Mouse (Mus musculus) layer of hippocampus, adult 2 months (tissue): ENCODE data around the gene Cabcoco1. TPM values are rescaled to one million over a fixed set of nuclear protein-coding genes. Genes with fewer than 3 reads are reported as not detected.

Experiments used
- DNase-seq, 2 experiments: peaks; one replicate each; pipeline ENCODE4 v3.0.0; 2022; ENCODE audit warnings: low spot score in 2 of 2
- H3K27ac ChIP-seq: fragments of 200-600 bp; 2 replicates; pipeline ENCODE4 v1.8.1; 2022
- H3K4me3 ChIP-seq: fragments of 200-600 bp; 2 replicates; pipeline ENCODE4 v1.8.1; 2022; ENCODE audit warnings: mild to moderate bottlenecking
- CTCF ChIP-seq: fragments of 200-600 bp; conservative IDR thresholded peaks from 2 replicates; pipeline ENCODE4 v1.8.1; 2022; ENCODE audit warnings: antibody characterized with exemption, mild to moderate bottlenecking, moderate library complexity
- total RNA-seq, 2 experiments: library from RNA; stranded (reverse); gene quantifications; 2 replicates each; pipeline ENCODE4 v1.2.3; 2021

Gene Cabcoco1
- total RNA-seq, 2 experiments from 2014 or later: 2.0 to 2.8 TPM

DNA sequence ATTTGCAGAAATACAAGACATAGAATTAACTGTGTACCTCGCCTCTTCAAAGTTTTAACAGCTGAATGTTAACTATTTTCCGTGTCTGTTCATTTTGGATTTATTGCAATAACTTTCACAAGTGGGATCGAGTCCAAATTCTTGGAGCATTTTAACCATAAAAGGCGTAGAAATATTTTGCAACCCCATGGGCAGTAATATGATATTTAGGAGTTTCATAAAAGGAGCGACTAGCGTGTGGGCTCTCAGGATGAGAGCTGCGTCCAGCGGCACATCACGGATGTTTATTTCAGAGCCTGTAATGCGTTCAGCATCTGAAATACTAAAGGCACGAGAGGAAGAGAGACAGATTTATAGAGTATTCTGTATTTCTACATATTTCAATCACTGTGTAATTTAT lies 50.1 kb downstream of the Cabcoco1 start:
- no peak for DNase-seq
- H3K27ac ChIP-seq: no peak overlapping the region
- no peak for TF ChIP-seq CTCF
- no peak overlapping the region for H3K4me3 ChIP-seq

DNA sequence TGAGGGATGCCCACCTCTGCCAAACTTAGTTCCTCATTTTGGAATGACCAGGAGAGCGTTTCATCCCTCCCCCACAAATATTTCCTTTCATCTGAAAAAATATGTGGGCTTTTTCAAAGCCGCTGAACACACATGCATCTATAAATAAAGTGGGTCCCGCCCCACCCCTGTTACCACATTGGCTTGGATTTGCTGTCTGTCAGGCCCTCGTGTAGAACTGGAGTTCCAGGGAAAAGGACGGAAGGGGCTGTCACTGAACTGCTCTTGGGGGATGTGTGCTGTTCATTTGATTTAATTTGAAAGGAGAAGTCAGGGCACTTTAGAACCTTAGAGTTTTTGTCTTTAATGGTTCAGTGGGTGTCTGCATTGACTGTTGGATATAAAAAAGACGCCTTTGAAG lies 50.9 kb downstream of the Cabcoco1 start:
- Histone ChIP-seq H3K4me3 (no peak overlapping the region), H3K27ac (no peak overlapping the region)
- DNase-seq: no peak
- TF ChIP-seq CTCF: no peak

GRCm38 (mm10) chr10:68472799-68473198 lies 68.9 kb downstream of the Cabcoco1 start:
- H3K27ac ChIP-seq: no peak overlapping the region
- DNase-seq: no peak
- TF ChIP-seq CTCF: no peak
- H3K4me3 ChIP-seq: no peak overlapping the region

- no peak for TF ChIP-seq CTCF
- no peak overlapping the region for H3K27ac ChIP-seq
- no peak for DNase-seq
- H3K4me3 ChIP-seq: no peak overlapping the region
Measured at GRCm38 (mm10) chr10:68465737-68466327, 75.9 kb downstream of the Cabcoco1 start.

GRCm38 (mm10) chr10:68464943-68465342 lies 76.8 kb downstream of the Cabcoco1 start:
- DNase-seq: peak; percentile 63 to 85
- H3K27ac ChIP-seq: no peak overlapping the region
- no peak overlapping the region for H3K4me3 ChIP-seq
- peak; percentile 93 for TF ChIP-seq CTCF

DNA sequence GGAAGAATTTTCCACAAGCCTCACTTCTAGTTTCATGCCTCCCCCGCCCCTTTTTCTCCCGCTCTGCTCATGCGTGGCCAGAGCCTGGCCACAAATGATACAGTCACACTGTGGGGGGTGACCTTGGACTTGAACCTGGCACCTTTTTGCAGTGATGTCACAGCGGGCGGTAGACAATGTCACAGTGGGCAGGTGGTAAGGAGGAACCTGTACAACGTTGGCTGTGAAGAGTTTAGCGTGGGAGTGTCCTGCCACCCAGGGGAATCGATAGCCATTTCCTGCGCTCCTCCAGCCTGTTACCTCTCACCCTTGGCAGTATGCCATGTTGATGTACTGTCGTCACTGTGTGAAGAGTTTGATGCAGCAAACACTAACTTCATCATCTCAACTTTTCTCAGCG lies 81.9 kb downstream of the Cabcoco1 start:
- Histone ChIP-seq H3K4me3 (no peak overlapping the region), H3K27ac (no peak overlapping the region)
- DNase-seq: no peak
- no peak for TF ChIP-seq CTCF

DNA sequence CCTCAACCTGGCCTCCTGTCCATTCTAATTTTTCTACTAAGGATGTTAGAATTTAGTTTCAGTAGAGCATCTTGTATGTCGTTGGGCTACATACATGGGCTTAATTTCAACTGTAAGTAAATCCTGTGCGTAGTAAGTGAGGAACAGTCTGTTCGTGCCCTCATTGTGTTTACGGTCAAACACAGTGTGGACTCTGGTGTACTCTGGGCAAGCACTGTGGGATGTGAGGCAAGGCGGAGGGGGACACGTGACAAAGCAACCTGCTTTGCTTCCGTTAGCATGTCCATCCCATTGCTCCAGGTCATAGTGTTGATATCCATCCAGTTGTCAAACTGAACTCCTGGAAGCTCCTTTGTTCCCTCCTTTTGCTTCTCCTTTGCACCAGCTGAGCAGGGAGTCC lies 84.7 kb downstream of the Cabcoco1 start:
- no peak for DNase-seq
- Histone ChIP-seq H3K4me3 (no peak overlapping the region), H3K27ac (no peak overlapping the region)
- TF ChIP-seq CTCF: no peak

GRCm38 (mm10) chr10:68454541-68454940 lies 87.2 kb downstream of the Cabcoco1 start:
- no peak for DNase-seq
- no peak overlapping the region for H3K27ac ChIP-seq
- no peak overlapping the region for H3K4me3 ChIP-seq
- TF ChIP-seq CTCF: peak; percentile 51

DNA sequence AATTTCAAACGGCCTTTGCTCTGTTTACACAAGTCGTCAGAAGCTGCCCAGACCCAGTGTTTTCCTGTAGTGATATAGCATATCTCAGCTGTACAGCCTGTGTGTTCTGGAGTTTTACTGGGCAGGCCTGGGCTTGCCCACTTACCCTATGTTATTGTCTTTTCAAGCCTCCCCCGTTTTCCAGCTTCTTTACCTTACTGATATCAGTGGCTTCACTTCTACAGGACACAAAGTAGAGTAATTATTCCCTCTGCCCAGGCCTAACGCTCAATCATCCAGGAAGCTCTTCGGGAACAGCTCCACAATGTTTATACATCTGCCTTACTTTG lies 94.9 kb downstream of the Cabcoco1 start:
- no peak for DNase-seq
- Histone ChIP-seq H3K4me3 (no peak overlapping the region), H3K27ac (no peak overlapping the region)
- no peak for TF ChIP-seq CTCF

- H3K4me3 ChIP-seq: no peak overlapping the region
- no peak for TF ChIP-seq CTCF
- H3K27ac ChIP-seq: no peak overlapping the region
- DNase-seq: no peak
Measured at GRCm38 (mm10) chr10:68445876-68446796, 95.6 kb downstream of the Cabcoco1 start.

- DNase-seq: no peak
- Histone ChIP-seq H3K4me3 (no peak overlapping the region), H3K27ac (no peak overlapping the region)
- TF ChIP-seq CTCF: no peak
Measured at GRCm38 (mm10) chr10:68445244-68445811, 96.4 kb downstream of the Cabcoco1 start.

DNA sequence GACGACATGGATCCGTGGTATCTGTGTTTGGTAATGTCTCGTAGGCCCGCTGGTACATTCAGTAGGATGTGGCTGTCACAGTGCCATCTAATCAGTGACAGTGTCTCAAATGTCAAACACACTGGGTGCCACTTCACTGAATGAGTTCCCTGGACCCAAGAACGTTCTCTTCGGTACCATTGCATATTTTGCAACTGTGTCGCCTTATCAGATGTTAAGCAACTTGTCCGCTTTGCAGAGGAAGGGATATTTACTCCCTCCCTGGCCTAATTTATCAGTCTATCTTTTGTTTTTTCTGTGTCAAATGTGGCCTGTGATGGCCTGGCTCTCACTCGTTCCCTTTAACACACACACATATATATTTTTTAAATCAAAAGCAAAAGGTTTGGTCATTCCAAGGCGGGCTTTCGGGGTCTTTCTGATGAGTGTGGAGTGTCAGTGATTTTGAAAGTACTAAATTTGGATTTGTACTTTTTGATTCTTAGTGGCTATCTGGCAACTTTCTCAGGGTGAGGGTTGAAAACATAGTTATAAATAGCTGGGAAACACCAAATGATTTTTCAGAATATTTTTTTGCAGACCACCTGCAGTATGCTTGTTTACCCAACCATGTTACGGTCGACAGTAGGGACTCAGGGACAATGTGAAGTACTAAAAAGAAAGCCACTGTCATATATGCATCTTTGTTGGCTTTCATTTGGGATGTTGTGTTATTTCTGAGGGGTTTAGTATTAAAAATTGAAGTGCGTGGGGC lies 97.2 kb downstream of the Cabcoco1 start:
- no peak for DNase-seq
- no peak overlapping the region for H3K27ac ChIP-seq
- H3K4me3 ChIP-seq: no peak overlapping the region
- TF ChIP-seq CTCF: no peak

- H3K4me3 ChIP-seq: no peak overlapping the region
- TF ChIP-seq CTCF: no peak
- no peak overlapping the region for H3K27ac ChIP-seq
- no peak for DNase-seq
Measured at GRCm38 (mm10) chr10:68443132-68443531, 98.6 kb downstream of the Cabcoco1 start.
